Mouse (Mus musculus) natural killer cell, adult 2 months (primary cell): ENCODE data around the gene Best3.
"Not testable (repeated sequence)": the region's sequence is repeated elsewhere in the genome, so short reads cannot be mapped to it uniquely, and the experiment has no call there.

Experiments
- DNase-seq, 2 experiments: peaks; one replicate each; pipeline ENCODE4 v3.0.0; 2022; ENCODE audit warnings: low spot score in 2 of 2

Best3 gene

GRCm38 (mm10) chr10:117026176-117026575, 40.1 kb downstream of the Best3 start:
- DNase-seq, result no peak

- DNase-seq, result no peak
Measured at GRCm38 (mm10) chr10:117031160-117031559, 45.0 kb downstream of the Best3 start.

GRCm38 (mm10) chr10:117033785-117034184, 47.7 kb downstream of the Best3 start:
- DNase-seq, result peak; percentile 44 to 74

GRCm38 (mm10) chr10:117040355-117040754, 54.2 kb downstream of the Best3 start:
- no peak for DNase-seq

GRCm38 (mm10) chr10:117042295-117042694, 56.2 kb downstream of the Best3 start:
- no peak for DNase-seq

GRCm38 (mm10) chr10:117043497-117044166, 57.5 kb downstream of the Best3 start:
- DNase-seq, result not testable (repeated sequence)

GRCm38 (mm10) chr10:117045175-117046056, 59.3 kb downstream of the Best3 start, which contains the start of gene Lrrc10:
TSS of gene Lrrc10 (plus strand) at chr10:117045341.
- DNase-seq, result no peak

GRCm38 (mm10) chr10:117049253-117049652, 63.1 kb downstream of the Best3 start:
- no peak for DNase-seq

GRCm38 (mm10) chr10:117049961-117050597, 64.0 kb downstream of the Best3 start:
- DNase-seq, result no peak

GRCm38 (mm10) chr10:117055668-117056067, 69.6 kb downstream of the Best3 start:
- no peak for DNase-seq

- DNase-seq, result peak in 1 of 2 experiments; percentile 5
Measured at GRCm38 (mm10) chr10:117062894-117063253, 76.8 kb downstream of the Best3 start.

- DNase-seq, result peak; percentile 86 to 92
Measured at GRCm38 (mm10) chr10:117063254-117064021, 77.3 kb downstream of the Best3 start, which contains the start of gene Cct2. TSS of gene Cct2 (minus strand) at chr10:117063814.

GRCm38 (mm10) chr10:117064076-117064475, 78.0 kb downstream of the Best3 start:
- no peak for DNase-seq

GRCm38 (mm10) chr10:117069109-117069508, 83.0 kb downstream of the Best3 start:
- no peak for DNase-seq

GRCm38 (mm10) chr10:117072191-117072888, 86.2 kb downstream of the Best3 start:
- DNase-seq, result no peak

GRCm38 (mm10) chr10:117073176-117073575, 87.1 kb downstream of the Best3 start:
- no peak for DNase-seq
